Mouse (Mus musculus): Measurements from ENCODE around the gene Gm8356. TPM values are rescaled to one million over a fixed set of nuclear protein-coding genes. Genes with fewer than 3 reads are reported as not detected.
"Not testable (repeated sequence)": the region's sequence is repeated elsewhere in the genome, so short reads cannot be mapped to it uniquely, and the experiment has no call there.

The Gm8356 gene
- total RNA-seq (2022), result not detected

GRCm38 (mm10) chr14:6537190-6537589, at the start of gene Gm8356:
Gene Gm8356, minus strand, starts transcription at chr14:6537290.
- DNase-seq (ENCODE audit: low spot score in 2 of 2), result not testable (repeated sequence)

- not testable (repeated sequence) for DNase-seq (ENCODE audit: low spot score in 2 of 2)
These were observed 50.8 kb downstream of the Gm8356 start for GRCm38 (mm10) chr14:6486331-6486730.

GRCm38 (mm10) chr14:6485541-6485940, 51.5 kb downstream of the Gm8356 start:
- DNase-seq (ENCODE audit: low spot score in 2 of 2), result not testable (repeated sequence)

GRCm38 (mm10) chr14:6482126-6482525, 55.0 kb downstream of the Gm8356 start:
- DNase-seq (ENCODE audit: low spot score in 2 of 2), result not testable (repeated sequence)

Other genes starting within 250 kb of the Gm8356 start
- not detected for gene Gm21103, start 232.4 kb downstream of the Gm8356 start, total RNA-seq (2022)
- gene Gm3618, start 193.6 kb downstream of the Gm8356 start, total RNA-seq (2022), result not detected
- not detected for gene Gm16440, start 147.0 kb downstream of the Gm8356 start, total RNA-seq (2022)
- 1 to 10 TPM in 1 of 4 experiments, under 1 TPM in 1, not detected in 2; 0.74 to 1.5 TPM for gene Gm3591, start 124.8 kb downstream of the Gm8356 start, total RNA-seq (2022)
- gene Gm3594, start 92.7 kb downstream of the Gm8356 start, total RNA-seq (2022), result under 1 TPM in 1 of 4 experiments, not detected in 3; 0.46 TPM
- 1 to 10 TPM in 2 of 4 experiments, under 1 TPM in 2; 0.30 to 1.7 (median 0.97) TPM for gene Gm3629, start 53.3 kb upstream of the Gm8356 start, total RNA-seq (2022)
- gene Gm3460, start 85.1 kb upstream of the Gm8356 start, total RNA-seq (2022), result not detected
- gene Gm10251, start 146.9 kb upstream of the Gm8356 start, total RNA-seq (2022), result under 1 TPM in 1 of 4 experiments, not detected in 3; 0.33 TPM
- under 1 TPM in 1 of 4 experiments, not detected in 3; 0.34 TPM for gene Gm8050, start 183.0 kb upstream of the Gm8356 start, total RNA-seq (2022)
- 1 to 10 TPM; 2.9 to 3.9 (median 2.9) TPM for gene Gm3636, start 205.0 kb upstream of the Gm8356 start, total RNA-seq (2022)
- gene Gm8362, start 237.1 kb upstream of the Gm8356 start, total RNA-seq (2022), result not detected

Data from left cerebral cortex, adult 8-10 months (tissue).